Mouse (Mus musculus) hindbrain, postnatal 0 days (tissue): ENCODE data around the gene Olfr231. TPM values are rescaled to one million over a fixed set of nuclear protein-coding genes. Genes with fewer than 3 reads are reported as not detected.

Experiments
- ATAC-seq: fragments of 200-750 bp; cut with Nextera tagmentation; 2 replicates; pipeline ENCODE4 v1.8.0; 2017; ENCODE audit warnings: mild to moderate bottlenecking, moderate TSS enrichment, moderate library complexity
- DNase-seq: peaks from one replicate; pipeline ENCODE4 v3.0.0-alpha.2; 2015; ENCODE audit warnings: low spot score
- H3K27ac ChIP-seq: fragments of 300-500 bp; sonication (generic); 2 replicates; pipeline ENCODE4 v1.5.1; 2014; ENCODE audit warnings: mild to moderate bottlenecking
- H3K27me3 ChIP-seq: fragments of 300-500 bp; sonication (generic); 2 replicates; pipeline ENCODE4 v1.6.1; 2014; ENCODE audit warnings: low read length, mixed read lengths; ENCODE audit not compliant: insufficient read depth
- H3K36me3 ChIP-seq: fragments of 300-500 bp; sonication (generic); 2 replicates; pipeline ENCODE4 v1.6.1; 2014; ENCODE audit warnings: low read length, mixed read lengths; ENCODE audit not compliant: insufficient read depth
- H3K4me1 ChIP-seq: fragments of 300-500 bp; sonication (generic); 2 replicates; pipeline ENCODE4 v1.6.1; 2014; ENCODE audit warnings: antibody characterized with exemption, low read length, mixed read lengths; ENCODE audit not compliant: insufficient read depth
- H3K4me2 ChIP-seq: fragments of 300-500 bp; sonication (generic); 2 replicates; pipeline ENCODE4 v1.6.1; 2014; ENCODE audit warnings: low read depth, mild to moderate bottlenecking, low read length, moderate library complexity, mixed read lengths
- H3K4me3 ChIP-seq: fragments of 300-500 bp; sonication (generic); 2 replicates; pipeline ENCODE4 v1.5.1; 2014; ENCODE audit warnings: low read length
- H3K9ac ChIP-seq: fragments of 300-500 bp; sonication (generic); replicated peaks from 2 replicates; pipeline ENCODE4 v1.6.1; 2014; ENCODE audit warnings: mild to moderate bottlenecking, low read length, moderate library complexity, mixed read lengths
- H3K9me3 ChIP-seq: fragments of 300-500 bp; sonication (generic); 2 replicates; pipeline ENCODE4 v1.6.1; 2016; ENCODE audit warnings: low read length, mixed read lengths
- CTCF ChIP-seq: IDR thresholded peaks from 2 replicates; pipeline ENCODE4 v1.5.1; 2016; ENCODE audit warnings: antibody characterized with exemption, control low read depth, low read depth
- WGBS: fragments of 180-500 bp; shearing (Covaris S2); extraction: QIAGEN DNeasy Blood & Tissue Kit; methylation state at CpG from one replicate; pipeline ENCODE4 v1.1.7; 2014; 5-methylcytosine and 5-hydroxymethylcytosine counted together
- polyA plus RNA-seq: library from polyadenylated mRNA; unstranded; fragments of >200 nt; fragmentation: Nextera tagmentation; extraction: Ambion mirVana; gene quantifications from 2 replicates; pipeline ENCODE4 v1.2.1, GENCODE M21; 2015
- total RNA-seq: library from RNA; depleted of rRNA; stranded (reverse); fragments of >200 nt; gene quantifications from 2 replicates; pipeline ENCODE4 v1.2.3, GENCODE M21; 2014

Olfr231 gene
- total and polyA plus RNA-seq, 2 experiments from 2014 or later = not detected

- ATAC-seq = no peak
- DNase-seq = no peak
Measured at GRCm38 (mm10) chr1:174146696-174147095, 25.7 kb upstream of the Olfr231 start.

GRCm38 (mm10) chr1:174141384-174141783 is 20.4 kb upstream of the Olfr231 start:
- DNase-seq = no peak
- no peaks in the 10 kb centered on the region for H3K27me3 ChIP-seq
- TF ChIP-seq CTCF = no peak
- H3K4me3 ChIP-seq = no peak overlapping the region
- no peaks in the 10 kb centered on the region for H3K36me3 ChIP-seq
- no peak overlapping the region for H3K9ac ChIP-seq
- no peaks in the 10 kb centered on the region for H3K9me3 ChIP-seq
- H3K4me1 ChIP-seq = no peaks in the 10 kb centered on the region
- no peak for ATAC-seq
- H3K4me2 ChIP-seq = no peak overlapping the region
- 77% methylated on average over 2 of the region's 2 CpGs for WGBS
- H3K27ac ChIP-seq = no peak overlapping the region

More at GRCm38 (mm10) chr1:174146696-174147095, 25.7 kb upstream of the Olfr231 start:
- H3K4me3 ChIP-seq = no peak overlapping the region
- no peak overlapping the region for H3K27ac ChIP-seq
- no peaks in the 10 kb centered on the region for H3K36me3 ChIP-seq
- no peak for TF ChIP-seq CTCF
- WGBS = 66% methylated on average over 1 of the region's 1 CpGs
- H3K4me1 ChIP-seq = no peaks in the 10 kb centered on the region
- no peak overlapping the region for H3K4me2 ChIP-seq
- no peaks in the 10 kb centered on the region for H3K9me3 ChIP-seq
- no peak overlapping the region for H3K9ac ChIP-seq
- no peaks in the 10 kb centered on the region for H3K27me3 ChIP-seq

- Histone ChIP-seq H3K4me2 (no peak overlapping the region), H3K36me3 (no peaks in the 10 kb centered on the region), H3K4me1 (no peaks in the 10 kb centered on the region), H3K4me3 (no peak overlapping the region), H3K9ac (no peak overlapping the region), H3K9me3 (no peaks in the 10 kb centered on the region), H3K27ac (no peak overlapping the region), H3K27me3 (no peaks in the 10 kb centered on the region)
- WGBS = 78% methylated on average over 3 of the region's 3 CpGs
- no peak for ATAC-seq
- no peak for TF ChIP-seq CTCF
- no peak for DNase-seq
Measured at GRCm38 (mm10) chr1:174131999-174132398, 11.0 kb upstream of the Olfr231 start.

- Histone ChIP-seq H3K27ac (no peak within 1 kb of the TSS), H3K4me3 (no peak within 1 kb of the TSS), H3K9me3 (no peaks in the 10 kb centered on the region), H3K27me3 (no peaks in the 10 kb centered on the region), H3K4me2 (no peak within 1 kb of the TSS), H3K9ac (no peak within 1 kb of the TSS), H3K36me3 (no peaks in the 10 kb centered on the region), H3K4me1 (no peaks in the 10 kb centered on the region)
- DNase-seq (no peak), ATAC-seq (no peak)
- WGBS = 82% methylated on average over 3 of the region's 3 CpGs
- TF ChIP-seq CTCF = no peak
Measured at GRCm38 (mm10) chr1:174131217-174131616, 10.3 kb upstream of the Olfr231 start, which contains the start of gene Olfr424. Gene Olfr424 (plus strand): TSS chr1:174131517.

GRCm38 (mm10) chr1:174103735-174104134 is 17.2 kb downstream of the Olfr231 start:
- Histone ChIP-seq H3K27me3 (no peaks in the 10 kb centered on the region), H3K4me1 (no peaks in the 10 kb centered on the region), H3K9me3 (no peaks in the 10 kb centered on the region), H3K36me3 (no peaks in the 10 kb centered on the region), H3K4me3 (no peak overlapping the region), H3K27ac (no peak overlapping the region), H3K9ac (no peak overlapping the region), H3K4me2 (no peak overlapping the region)
- ATAC-seq (no peak), DNase-seq (peak; percentile 64)
- 58% methylated on average over 2 of the region's 2 CpGs for WGBS
- TF ChIP-seq CTCF = peak; percentile 63

GRCm38 (mm10) chr1:174096591-174096990 is 24.4 kb downstream of the Olfr231 start, which contains the start of gene Olfr427:
Gene Olfr427 (plus strand): TSS chr1:174096891.
- H3K4me1 ChIP-seq = no peaks in the 10 kb centered on the region
- no peaks in the 10 kb centered on the region for H3K9me3 ChIP-seq
- H3K4me2 ChIP-seq = no peak within 1 kb of the TSS
- H3K27me3 ChIP-seq = no peaks in the 10 kb centered on the region
- DNase-seq = no peak
- H3K36me3 ChIP-seq = no peaks in the 10 kb centered on the region
- no peak for ATAC-seq
- no peak within 1 kb of the TSS for H3K4me3 ChIP-seq
- no peak within 1 kb of the TSS for H3K9ac ChIP-seq
- no peak within 1 kb of the TSS for H3K27ac ChIP-seq
- WGBS = 94% methylated on average over 1 of the region's 1 CpGs
- TF ChIP-seq CTCF = no peak

GRCm38 (mm10) chr1:174084031-174084430 is 36.9 kb downstream of the Olfr231 start, which contains the start of gene Olfr429:
Gene Olfr429 (plus strand): TSS chr1:174084331.
- Histone ChIP-seq H3K27ac (no peak within 1 kb of the TSS), H3K4me2 (no peak within 1 kb of the TSS), H3K27me3 (no peaks in the 10 kb centered on the region), H3K4me3 (no peak within 1 kb of the TSS), H3K36me3 (no peaks in the 10 kb centered on the region), H3K9me3 (no peaks in the 10 kb centered on the region), H3K9ac (no peak within 1 kb of the TSS), H3K4me1 (no peaks in the 10 kb centered on the region)
- ATAC-seq (no peak), DNase-seq (no peak)
- WGBS = 91% methylated on average over 2 of the region's 2 CpGs
- TF ChIP-seq CTCF = no peak
